Mouse (Mus musculus): Measurements from ENCODE around the gene Shld1.

The Shld1 gene

GRCm38 (mm10) chr2:132723958-132724431, 37.3 kb downstream of the Shld1 start:
- DNase-seq (ENCODE audit: low spot score in 2 of 2), result no peak

- no peak for DNase-seq (ENCODE audit: low spot score in 2 of 2)
Measured at GRCm38 (mm10) chr2:132724561-132724960, 37.8 kb downstream of the Shld1 start.

- no peak for DNase-seq (ENCODE audit: low spot score in 2 of 2)
Measured at GRCm38 (mm10) chr2:132725376-132725905, 38.7 kb downstream of the Shld1 start.

GRCm38 (mm10) chr2:132726156-132726555, 39.4 kb downstream of the Shld1 start:
- DNase-seq (ENCODE audit: low spot score in 2 of 2), result no peak

GRCm38 (mm10) chr2:132732940-132733339, 46.2 kb downstream of the Shld1 start:
- DNase-seq (ENCODE audit: low spot score in 2 of 2), result no peak

GRCm38 (mm10) chr2:132733603-132734573, 47.2 kb downstream of the Shld1 start:
- no peak for DNase-seq (ENCODE audit: low spot score in 2 of 2)

- DNase-seq (ENCODE audit: low spot score in 2 of 2), result no peak
Measured at GRCm38 (mm10) chr2:132738816-132739432, 52.2 kb downstream of the Shld1 start.

GRCm38 (mm10) chr2:132741862-132742347, 55.2 kb downstream of the Shld1 start:
- DNase-seq (ENCODE audit: low spot score in 2 of 2), result peak; percentile 28 to 54

- no peak for DNase-seq (ENCODE audit: low spot score in 2 of 2)
Measured at GRCm38 (mm10) chr2:132744866-132745265, 58.1 kb downstream of the Shld1 start.

- no peak for DNase-seq (ENCODE audit: low spot score in 2 of 2)
Measured at GRCm38 (mm10) chr2:132746108-132746507, 59.4 kb downstream of the Shld1 start.

- no peak for DNase-seq (ENCODE audit: low spot score in 2 of 2)
Measured at GRCm38 (mm10) chr2:132750726-132751125, 64.0 kb downstream of the Shld1 start.

- DNase-seq (ENCODE audit: low spot score in 2 of 2), result peak in 1 of 2 experiments; percentile 13
Measured at GRCm38 (mm10) chr2:132751141-132752066, 64.7 kb downstream of the Shld1 start.

- no peak for DNase-seq (ENCODE audit: low spot score in 2 of 2)
Measured at GRCm38 (mm10) chr2:132752398-132752797, 65.7 kb downstream of the Shld1 start.

- DNase-seq (ENCODE audit: low spot score in 2 of 2), result no peak
Measured at GRCm38 (mm10) chr2:132753137-132753536, 66.4 kb downstream of the Shld1 start.

GRCm38 (mm10) chr2:132757911-132758310, 71.2 kb downstream of the Shld1 start:
- peak; percentile 29 to 55 for DNase-seq (ENCODE audit: low spot score in 2 of 2)

- no peak for DNase-seq (ENCODE audit: low spot score in 2 of 2)
Measured at GRCm38 (mm10) chr2:132770822-132771221, 84.1 kb downstream of the Shld1 start.

GRCm38 (mm10) chr2:132780978-132781377, 94.2 kb downstream of the Shld1 start, which contains the start of gene Chgb:
Gene Chgb (plus strand): TSS chr2:132781278.
- DNase-seq (ENCODE audit: low spot score in 2 of 2), result no peak

GRCm38 (mm10) chr2:132781439-132782068, 94.8 kb downstream of the Shld1 start:
- DNase-seq (ENCODE audit: low spot score in 2 of 2), result peak; percentile 83 to 84

GRCm38 (mm10) chr2:132784039-132784438, 97.3 kb downstream of the Shld1 start:
- DNase-seq (ENCODE audit: low spot score in 2 of 2), result no peak

GRCm38 (mm10) chr2:132793441-132794203, 106.9 kb downstream of the Shld1 start:
- DNase-seq (ENCODE audit: low spot score in 2 of 2), result no peak
